Comparison of ENCODE assay signal across 15 mouse cellular contexts in genomic region chr19:41991926-41992477, GRCm38 (mm10). TPM values are rescaled to one million over a fixed set of nuclear protein-coding genes. Genes with fewer than 3 reads are reported as not detected.
DNase-seq lines count a peak whose midpoint lies in the region; ATAC-seq and TF ChIP-seq lines count a peak whose summit lies in the region.
"Had no signal": no experiment of that assay in that cellular context is flagged by ENCODE, and none has a peak within 500 bp of the region (broad histone marks: within the 10 kb centered on the region; RNA-seq: fewer than 3 reads in every experiment).

No protein-coding gene starts in this region.

- H3K27ac ChIP-seq in heart, embryonic 16.5 days (ENCODE audit: low read length): 0 out of 2 replicates have a peak overlapping the region, but pooled peaks have one; percentile 7
- H3K27ac ChIP-seq in heart, embryonic 11.5 days (ENCODE audit: low read depth, low read length): no peak overlapping the region
- H3K27ac ChIP-seq in limb, embryonic 13.5 days: no peak overlapping the region
- H3K27ac ChIP-seq in limb, embryonic 10.5 days: no peak overlapping the region
- peak overlapping the region; percentile 38; the same call in 1 of the 2 replicates for H3K27ac ChIP-seq in hindbrain, postnatal 0 days
- H3K27ac ChIP-seq: limb, embryonic 12.5 days; lung, embryonic 15.5 days; midbrain, embryonic 10.5 days had no signal

- H3K36me3 ChIP-seq in heart, embryonic 16.5 days (ENCODE audit: control insufficient read depth, insufficient read depth): no peaks in the 10 kb centered on the region
- no peaks in the 10 kb centered on the region for H3K36me3 ChIP-seq in heart, embryonic 11.5 days (ENCODE audit: control insufficient read depth, insufficient read depth, low read length)
- no peaks in the 10 kb centered on the region for H3K36me3 ChIP-seq in limb, embryonic 13.5 days
- no peaks in the 10 kb centered on the region for H3K36me3 ChIP-seq in limb, embryonic 10.5 days
- H3K36me3 ChIP-seq in hindbrain, postnatal 0 days (ENCODE audit: insufficient read depth, low read length): no peaks in the 10 kb centered on the region
- H3K36me3 ChIP-seq: limb, embryonic 12.5 days; lung, embryonic 15.5 days; midbrain, embryonic 10.5 days had no signal

- DNase-seq in limb, embryonic 10.5 days (ENCODE audit: low spot score): no peak
- peak; percentile 66 for DNase-seq in brain, adult 2 months (ENCODE audit: low read depth, low spot score)
- DNase-seq in hindbrain, postnatal 0 days (ENCODE audit: low spot score): peak; percentile 46
- no peak for DNase-seq in thymus, postnatal 4 days
- DNase-seq: cerebellum, adult 8-10 months; embryo, embryonic 11 days had no signal

- H3K9me3 ChIP-seq in heart, embryonic 16.5 days (replicated peaks; ENCODE audit: control insufficient read depth, low read length): no peaks in the 10 kb centered on the region
- no peaks in the 10 kb centered on the region for H3K9me3 ChIP-seq in heart, embryonic 11.5 days (replicated peaks; ENCODE audit: control insufficient read depth, low read length)
- H3K9me3 ChIP-seq in limb, embryonic 13.5 days: no peaks in the 10 kb centered on the region
- no peaks in the 10 kb centered on the region for H3K9me3 ChIP-seq in limb, embryonic 10.5 days (replicated peaks)
- H3K9me3 ChIP-seq in hindbrain, postnatal 0 days (ENCODE audit: low read length): no peaks in the 10 kb centered on the region
- H3K9me3 ChIP-seq: limb, embryonic 12.5 days; lung, embryonic 15.5 days; midbrain, embryonic 10.5 days had no signal

- H3K9ac ChIP-seq in heart, embryonic 16.5 days (ENCODE audit: low read length): peak overlapping the region; percentile 36; the same call in 1 of the 2 replicates
- no peak overlapping the region for H3K9ac ChIP-seq in heart, embryonic 11.5 days (ENCODE audit: low read depth, low read length)
- H3K9ac ChIP-seq in limb, embryonic 13.5 days: peak overlapping the region; percentile 35; the same call in 1 of the 2 replicates
- no peak overlapping the region for H3K9ac ChIP-seq in hindbrain, postnatal 0 days (replicated peaks; ENCODE audit: low read length)
- H3K9ac ChIP-seq: limb, embryonic 12.5 days; lung, embryonic 15.5 days had no signal

- ATAC-seq in heart, embryonic 16.5 days (replicated peaks; ENCODE audit: extremely low read depth, insufficient read depth, low FRiP score): no peak
- no peak for ATAC-seq in heart, embryonic 11.5 days (replicated peaks; ENCODE audit: insufficient number of reproducible peaks, low FRiP score, low TSS enrichment)
- no peak for ATAC-seq in limb, embryonic 13.5 days (ENCODE audit: low FRiP score, low read depth)
- ATAC-seq in hindbrain, postnatal 0 days: peak; percentile 47; the same call in 1 of the 2 replicates

- no peak for TF ChIP-seq CTCF in hindbrain, postnatal 0 days (IDR thresholded peaks at IDR 0.05; ENCODE audit: low read depth)

- H3K4me1 ChIP-seq in heart, embryonic 16.5 days (ENCODE audit: control insufficient read depth, insufficient read depth, low read length): peaks cover 26% of the 10 kb centered on the region
- peaks cover 21% of the 10 kb centered on the region for H3K4me1 ChIP-seq in heart, embryonic 11.5 days (ENCODE audit: control insufficient read depth, insufficient read depth, low read length)
- peaks cover 39% of the 10 kb centered on the region for H3K4me1 ChIP-seq in limb, embryonic 13.5 days
- peaks cover 29% of the 10 kb centered on the region for H3K4me1 ChIP-seq in limb, embryonic 10.5 days
- H3K4me1 ChIP-seq in hindbrain, postnatal 0 days (ENCODE audit: insufficient read depth, low read length): no peaks in the 10 kb centered on the region

- no peak overlapping the region for H3K4me3 ChIP-seq in heart, embryonic 16.5 days (ENCODE audit: low read length)
- no peak overlapping the region for H3K4me3 ChIP-seq in heart, embryonic 11.5 days (ENCODE audit: low read depth, low read length)
- H3K4me3 ChIP-seq in limb, embryonic 13.5 days: no peak overlapping the region
- no peak overlapping the region for H3K4me3 ChIP-seq in limb, embryonic 10.5 days
- no peak overlapping the region for H3K4me3 ChIP-seq in hindbrain, postnatal 0 days (ENCODE audit: low read length)
- H3K4me3 ChIP-seq: limb, embryonic 12.5 days; lung, embryonic 15.5 days; midbrain, embryonic 10.5 days had no signal

- WGBS in heart, embryonic 16.5 days: 47% methylated on average over 6 of the region's 6 CpGs
- WGBS in heart, embryonic 11.5 days (ENCODE audit: insufficient replicate concordance): 29% methylated on average over 6 of the region's 6 CpGs
- 39% methylated on average over 6 of the region's 6 CpGs for WGBS in limb, embryonic 13.5 days
- 36% methylated on average over 6 of the region's 6 CpGs for WGBS in limb, embryonic 10.5 days
- 30% methylated on average over 6 of the region's 6 CpGs for WGBS in hindbrain, postnatal 0 days

- H3K4me2 ChIP-seq in heart, embryonic 16.5 days (ENCODE audit: low read depth, low read length): no peak overlapping the region
- H3K4me2 ChIP-seq in heart, embryonic 11.5 days: no peak overlapping the region
- H3K4me2 ChIP-seq in limb, embryonic 13.5 days (replicated peaks): no peak overlapping the region
- H3K4me2 ChIP-seq in hindbrain, postnatal 0 days (ENCODE audit: low read depth, low read length): no peak overlapping the region
- H3K4me2 ChIP-seq: limb, embryonic 12.5 days; lung, embryonic 15.5 days had no signal

- H3K27me3 ChIP-seq in heart, embryonic 16.5 days (ENCODE audit: control insufficient read depth, insufficient read depth, low read length): no peaks in the 10 kb centered on the region
- H3K27me3 ChIP-seq in heart, embryonic 11.5 days (ENCODE audit: control insufficient read depth, insufficient read depth, low read length): no peaks in the 10 kb centered on the region
- H3K27me3 ChIP-seq in limb, embryonic 13.5 days: no peaks in the 10 kb centered on the region
- H3K27me3 ChIP-seq in limb, embryonic 10.5 days (ENCODE audit: low read depth, poor library complexity, severe bottlenecking): no peaks in the 10 kb centered on the region
- no peaks in the 10 kb centered on the region for H3K27me3 ChIP-seq in hindbrain, postnatal 0 days (ENCODE audit: insufficient read depth, low read length)
- H3K27me3 ChIP-seq: limb, embryonic 12.5 days; lung, embryonic 15.5 days had no signal

RNA-seq across cellular contexts. Expression of gene Ubtd1, which starts 10.4 kb away (rescaled TPM):
- 17.1 and 18.5 TPM in 2 replicates for polyA plus RNA-seq in heart, embryonic 16.5 days (2015; fragmentation: Nextera tagmentation; extraction: Ambion mirVana)
- 9.7 and 10.2 TPM in 2 replicates for polyA plus RNA-seq in heart, embryonic 11.5 days (2014; fragmentation: Nextera tagmentation; extraction: Ambion mirVana)
- polyA plus RNA-seq in limb, embryonic 13.5 days (2015; fragmentation: Nextera tagmentation; extraction: Ambion mirVana): 23.4 and 23.8 TPM in 2 replicates
- polyA plus RNA-seq in limb, embryonic 10.5 days (2016; fragmentation: Nextera tagmentation; extraction: Ambion mirVana): 14.2 and 15.1 TPM in 2 replicates
- 19.9 and 22.4 TPM in 2 replicates for total RNA-seq in hindbrain, postnatal 0 days (2014; rRNA removed)
- 13.4 and 14.1 TPM in 2 replicates for polyA plus RNA-seq in hindbrain, postnatal 0 days (2015; fragmentation: Nextera tagmentation; extraction: Ambion mirVana)

RNA-seq across cellular contexts. Expression of gene Mms19, which starts 11.0 kb away (rescaled TPM):
- polyA plus RNA-seq in heart, embryonic 16.5 days (2015; fragmentation: Nextera tagmentation; extraction: Ambion mirVana): 20.7 and 24.5 TPM in 2 replicates
- polyA plus RNA-seq in heart, embryonic 11.5 days (2014; fragmentation: Nextera tagmentation; extraction: Ambion mirVana): 24.8 and 26.9 TPM in 2 replicates
- polyA plus RNA-seq in limb, embryonic 13.5 days (2015; fragmentation: Nextera tagmentation; extraction: Ambion mirVana): 40.1 and 43.9 TPM in 2 replicates
- 39.9 and 52.5 TPM in 2 replicates for polyA plus RNA-seq in limb, embryonic 10.5 days (2016; fragmentation: Nextera tagmentation; extraction: Ambion mirVana)
- total RNA-seq in hindbrain, postnatal 0 days (2014; rRNA removed): 54.8 and 66.1 TPM in 2 replicates
- polyA plus RNA-seq in hindbrain, postnatal 0 days (2015; fragmentation: Nextera tagmentation; extraction: Ambion mirVana): 25.9 and 28.8 TPM in 2 replicates

RNA-seq across cellular contexts. Expression of gene Ankrd2, which starts 43.8 kb away (rescaled TPM):
- not detected in 2 replicates for polyA plus RNA-seq in heart, embryonic 16.5 days (2015; fragmentation: Nextera tagmentation; extraction: Ambion mirVana)
- not detected in 2 replicates for polyA plus RNA-seq in heart, embryonic 11.5 days (2014; fragmentation: Nextera tagmentation; extraction: Ambion mirVana)
- 0.22 and 0.57 TPM in 2 replicates for polyA plus RNA-seq in limb, embryonic 13.5 days (2015; fragmentation: Nextera tagmentation; extraction: Ambion mirVana)
- polyA plus RNA-seq in limb, embryonic 10.5 days (2016; fragmentation: Nextera tagmentation; extraction: Ambion mirVana): not detected in 2 replicates
- total RNA-seq in hindbrain, postnatal 0 days (2014; rRNA removed): 0.42 TPM in 1 of 2 replicates, not detected in the other
- polyA plus RNA-seq in hindbrain, postnatal 0 days (2015; fragmentation: Nextera tagmentation; extraction: Ambion mirVana): 0.97 and 1.5 TPM in 2 replicates
- total RNA-seq: layer of hippocampus, postnatal 25 days had no signal
- polyA plus RNA-seq: activated CD4-positive, CD25-positive, alpha-beta regulatory T cell, adult 4 months; CD4-positive, CD25-positive, alpha-beta regulatory T cell, adult 4 months had no signal

RNA-seq across cellular contexts. Expression of gene Hoga1, which starts 53.4 kb away (rescaled TPM):
- polyA plus RNA-seq in heart, embryonic 16.5 days (2015; fragmentation: Nextera tagmentation; extraction: Ambion mirVana): 0.49 and 0.67 TPM in 2 replicates
- 0.72 and 1.6 TPM in 2 replicates for polyA plus RNA-seq in heart, embryonic 11.5 days (2014; fragmentation: Nextera tagmentation; extraction: Ambion mirVana)
- polyA plus RNA-seq in limb, embryonic 13.5 days (2015; fragmentation: Nextera tagmentation; extraction: Ambion mirVana): 1.6 and 1.7 TPM in 2 replicates
- polyA plus RNA-seq in limb, embryonic 10.5 days (2016; fragmentation: Nextera tagmentation; extraction: Ambion mirVana): 1.1 and 1.3 TPM in 2 replicates
- total RNA-seq in hindbrain, postnatal 0 days (2014; rRNA removed): 2.2 and 3.6 TPM in 2 replicates
- polyA plus RNA-seq in hindbrain, postnatal 0 days (2015; fragmentation: Nextera tagmentation; extraction: Ambion mirVana): 3.9 and 4.6 TPM in 2 replicates
- polyA plus RNA-seq: activated CD4-positive, CD25-positive, alpha-beta regulatory T cell, adult 4 months; CD4-positive, CD25-positive, alpha-beta regulatory T cell, adult 4 months had no signal

RNA-seq across cellular contexts. Expression of gene Zdhhc16, which starts 58.7 kb away (rescaled TPM):
- polyA plus RNA-seq in heart, embryonic 16.5 days (2015; fragmentation: Nextera tagmentation; extraction: Ambion mirVana): 53.7 and 59.2 TPM in 2 replicates
- polyA plus RNA-seq in heart, embryonic 11.5 days (2014; fragmentation: Nextera tagmentation; extraction: Ambion mirVana): 49.5 and 49.6 TPM in 2 replicates
- 98.7 and 99.3 TPM in 2 replicates for polyA plus RNA-seq in limb, embryonic 13.5 days (2015; fragmentation: Nextera tagmentation; extraction: Ambion mirVana)
- polyA plus RNA-seq in limb, embryonic 10.5 days (2016; fragmentation: Nextera tagmentation; extraction: Ambion mirVana): 92.0 and 96.5 TPM in 2 replicates
- 65.1 and 73.7 TPM in 2 replicates for total RNA-seq in hindbrain, postnatal 0 days (2014; rRNA removed)
- polyA plus RNA-seq in hindbrain, postnatal 0 days (2015; fragmentation: Nextera tagmentation; extraction: Ambion mirVana): 81.9 and 89.4 TPM in 2 replicates

Comparison
In these comparisons a context has a peak if more than half of its experiments do, and no peak if none do; other contexts are left out.
1. H3K27ac ChIP-seq: peak in heart, embryonic 16.5 days (single experiment) and hindbrain, postnatal 0 days (single experiment); none in heart, embryonic 11.5 days (single experiment), limb, embryonic 13.5 days (single experiment) and limb, embryonic 10.5 days (single experiment).
2. H3K9ac ChIP-seq: peak in heart, embryonic 16.5 days (single experiment) and limb, embryonic 13.5 days (single experiment); none in heart, embryonic 11.5 days (single experiment) and hindbrain, postnatal 0 days (single experiment).
3. DNase-seq: peak in brain, adult 2 months (single experiment) and hindbrain, postnatal 0 days (single experiment); none in limb, embryonic 10.5 days (single experiment) and thymus, postnatal 4 days (single experiment).